Mouse (Mus musculus) myocyte (in vitro differentiated cells): ENCODE measurements around the gene Wfdc11. TPM values are rescaled to one million over a fixed set of nuclear protein-coding genes. Genes with fewer than 3 reads are reported as not detected.

Source experiments
- H3K27me3 ChIP-seq: one replicate; pipeline ENCODE4 v1.6.1; 2011; ENCODE audit not compliant: control insufficient read depth, insufficient read depth, insufficient read length
- H3K36me3 ChIP-seq: one replicate; pipeline ENCODE4 v1.6.1; 2011; ENCODE audit not compliant: control insufficient read depth, insufficient read depth
- H3K4me2 ChIP-seq: one replicate; pipeline ENCODE4 v1.6.1; 2011; ENCODE audit warnings: low read depth, control low read depth
- H3K4me3 ChIP-seq: one replicate; pipeline ENCODE4 v1.5.1; 2011; ENCODE audit warnings: mild to moderate bottlenecking, control low read depth, moderate library complexity
- H3K79me2 ChIP-seq: one replicate; pipeline ENCODE4 v1.6.1; 2011; ENCODE audit not compliant: control insufficient read depth, insufficient read depth
- H3ac ChIP-seq: one replicate; pipeline ENCODE4 v1.6.1; 2011; ENCODE audit not compliant: control insufficient read depth, insufficient read length
- CEBPB ChIP-seq: IDR thresholded peaks from 2 replicates; pipeline ENCODE4 v1.6.1; 2011; ENCODE audit warnings: mild to moderate bottlenecking, moderate library complexity; ENCODE audit not compliant: poor library complexity, insufficient read depth, severe bottlenecking
- E2F4 ChIP-seq: IDR thresholded peaks from one replicate; pipeline ENCODE4 v1.6.1; 2011; ENCODE audit warnings: mild to moderate bottlenecking, control low read depth, moderate library complexity; ENCODE audit not compliant: insufficient read depth
- MAX ChIP-seq: IDR thresholded peaks from one replicate; pipeline ENCODE4 v1.6.1; 2011; ENCODE audit warnings: low read depth, mild to moderate bottlenecking, control low read depth
- MYOD1 ChIP-seq, 3 experiments: IDR thresholded peaks; one replicate each; pipeline ENCODE4 v1.6.1; 2011; ENCODE audit warnings: control low read depth in 2 of 3, low read depth in 2 of 3, mild to moderate bottlenecking in 2 of 3, moderate library complexity in 1 of 3; ENCODE audit not compliant: insufficient read length in 2 of 3, control insufficient read depth in 1 of 3
- MYOG ChIP-seq, 3 experiments: IDR thresholded peaks; one replicate each; pipeline ENCODE4 v1.6.1; 2011; ENCODE audit warnings: control low read depth in 2 of 3, low read depth in 2 of 3, mild to moderate bottlenecking in 2 of 3; ENCODE audit not compliant: insufficient read length in 2 of 3, control insufficient read depth in 1 of 3, insufficient read depth in 1 of 3
- POLR2A ChIP-seq: IDR thresholded peaks from one replicate; pipeline ENCODE4 v1.6.1; 2011; ENCODE audit warnings: low read depth, mild to moderate bottlenecking, control low read depth, moderate library complexity; ENCODE audit not compliant: insufficient read length
- POLR2AphosphoS2 ChIP-seq: IDR thresholded peaks from one replicate; pipeline ENCODE4 v1.6.1; 2011; ENCODE audit warnings: low read depth, control low read depth; ENCODE audit not compliant: insufficient read length
- REST ChIP-seq: IDR thresholded peaks from one replicate; pipeline ENCODE4 v1.6.1; 2011; ENCODE audit warnings: mild to moderate bottlenecking, control low read depth, moderate library complexity; ENCODE audit not compliant: insufficient read depth, insufficient read length
- SRF ChIP-seq: IDR thresholded peaks from one replicate; pipeline ENCODE4 v1.6.1; 2011; ENCODE audit warnings: low read depth; ENCODE audit not compliant: control insufficient read depth, insufficient read length
- TCF12 ChIP-seq: IDR thresholded peaks from one replicate; pipeline ENCODE4 v1.6.1; 2011; ENCODE audit warnings: mild to moderate bottlenecking, control low read depth; ENCODE audit not compliant: poor library complexity, insufficient read depth, severe bottlenecking
- TCF3 ChIP-seq: IDR thresholded peaks from one replicate; pipeline ENCODE4 v1.6.1; 2011; ENCODE audit warnings: low read depth, control low read depth; ENCODE audit not compliant: insufficient read length
- USF1 ChIP-seq: IDR thresholded peaks from one replicate; pipeline ENCODE4 v1.6.1; 2011; ENCODE audit warnings: low read depth, mild to moderate bottlenecking, control low read depth, moderate library complexity
- polyA plus RNA-seq: library from polyadenylated mRNA; unstranded; fragments of >200 nt; fragmentation: generic; extraction: Trizol; gene quantifications from one replicate; pipeline ENCODE4 v1.2.1, GENCODE M21; 2012; ENCODE audit warnings: missing spikeins

Wfdc11 gene
- polyA plus RNA-seq, 1 experiment = not detected

DNA sequence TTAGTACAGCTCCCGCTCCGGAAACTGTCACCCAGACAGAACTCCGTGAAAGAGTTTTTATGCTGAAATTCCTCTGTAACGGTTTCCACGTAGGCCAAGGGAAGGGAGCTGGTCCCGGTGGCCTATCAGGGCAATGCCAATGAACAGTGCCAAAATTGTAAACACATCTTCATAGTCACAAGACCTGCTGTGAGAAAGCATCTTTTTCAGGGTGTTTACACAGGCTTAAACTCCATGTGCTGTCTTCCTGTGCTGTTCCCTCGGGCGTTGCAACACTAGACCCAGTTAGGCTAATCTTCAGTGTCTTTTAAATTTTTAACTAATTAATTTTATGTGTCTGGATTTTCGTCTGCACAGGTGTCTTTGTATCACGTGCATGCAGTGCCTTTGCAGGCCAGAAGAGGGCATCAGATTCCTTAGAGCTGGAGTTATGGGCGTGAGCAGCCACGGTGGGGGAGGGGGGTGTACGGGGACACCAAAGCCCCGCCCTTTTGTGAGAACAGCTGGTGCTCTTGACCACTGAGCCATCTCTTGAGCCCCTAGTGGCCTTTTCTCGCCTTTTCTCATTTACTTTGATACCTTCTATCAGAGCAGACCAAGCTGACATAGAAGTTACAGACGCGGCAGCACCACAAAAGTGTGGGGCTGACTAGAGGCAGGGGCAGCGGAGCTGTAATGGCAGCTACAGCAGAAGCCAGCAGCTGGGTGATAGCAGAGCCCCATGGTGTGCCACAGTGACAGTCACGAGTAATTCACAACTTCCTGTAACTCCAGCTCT lies 5.2 kb upstream of the Wfdc11 start:
- Histone ChIP-seq H3K4me2 (no peak overlapping the region), H3K4me3 (no peak overlapping the region), H3K27me3 (peaks cover 3% of the 10 kb centered on the region), H3ac (no peak overlapping the region), H3K36me3 (no peaks in the 10 kb centered on the region), H3K79me2 (no peaks in the 10 kb centered on the region)
- TF ChIP-seq POLR2AphosphoS2 = no peak
- no peak for TF ChIP-seq TCF3
- no peak for TF ChIP-seq E2F4
- TF ChIP-seq MAX = no peak
- no peak for TF ChIP-seq REST
- no peak for TF ChIP-seq USF1
- no peak for TF ChIP-seq POLR2A
- TF ChIP-seq MYOD1 (IDR thresholded peaks at IDR 0.05; ENCODE audit: control insufficient read depth in 1 of 3, insufficient read length in 2 of 3, low read depth in 2 of 3) = no peak
- TF ChIP-seq SRF = no peak
- TF ChIP-seq MYOG (IDR thresholded peaks at IDR 0.05; ENCODE audit: control insufficient read depth in 1 of 3, insufficient read depth in 1 of 3, insufficient read length in 2 of 3, low read depth in 2 of 3) = no peak
- TF ChIP-seq CEBPB = no peak
- TF ChIP-seq TCF12 = no peak

- Histone ChIP-seq H3K36me3 (no peaks in the 10 kb centered on the region), H3K4me2 (no peak overlapping the region), H3K27me3 (no peaks in the 10 kb centered on the region), H3K4me3 (no peak overlapping the region), H3K79me2 (no peaks in the 10 kb centered on the region), H3ac (no peak overlapping the region)
- TF ChIP-seq POLR2A (no peak), USF1 (no peak), REST (no peak), MAX (no peak), POLR2AphosphoS2 (no peak), MYOD1 (IDR thresholded peaks at IDR 0.05; ENCODE audit: control insufficient read depth in 1 of 3, insufficient read length in 2 of 3, low read depth in 2 of 3) (no peak), E2F4 (no peak), CEBPB (no peak), SRF (no peak), TCF12 (no peak), TCF3 (no peak)
These were observed 3.2 kb upstream of the Wfdc11 start for GRCm38 (mm10) chr2:164676916-164677685.

DNA sequence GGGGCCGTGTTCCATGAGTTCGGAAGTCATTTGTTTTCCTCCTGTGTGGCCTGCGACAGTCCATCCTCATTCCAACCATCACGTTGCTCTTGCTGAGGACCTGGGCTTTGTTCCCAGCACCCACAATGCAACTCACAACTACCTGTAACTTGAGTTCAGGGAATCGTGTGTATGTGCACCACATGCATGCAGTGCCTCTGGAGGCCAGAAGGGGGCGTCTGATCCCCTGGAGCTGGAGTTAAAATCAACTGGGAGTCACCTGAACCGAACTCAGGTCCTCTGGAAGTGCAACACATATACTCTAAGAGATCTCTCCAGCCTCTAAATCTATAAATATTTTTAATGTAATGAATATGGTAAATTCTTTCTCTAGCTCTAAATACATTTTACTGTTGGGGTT lies 2.2 kb upstream of the Wfdc11 start:
- Histone ChIP-seq H3K27me3 (no peaks in the 10 kb centered on the region), H3K4me3 (no peak overlapping the region), H3K79me2 (no peaks in the 10 kb centered on the region), H3K4me2 (no peak overlapping the region), H3ac (no peak overlapping the region), H3K36me3 (no peaks in the 10 kb centered on the region)
- TF ChIP-seq CEBPB (no peak), MYOD1 (IDR thresholded peaks at IDR 0.05; ENCODE audit: control insufficient read depth in 1 of 3, insufficient read length in 2 of 3, low read depth in 2 of 3) (no peak), MYOG (IDR thresholded peaks at IDR 0.05; ENCODE audit: control insufficient read depth in 1 of 3, insufficient read depth in 1 of 3, insufficient read length in 2 of 3, low read depth in 2 of 3) (no peak), MAX (no peak), POLR2A (no peak), REST (no peak), E2F4 (no peak), USF1 (no peak), SRF (no peak), POLR2AphosphoS2 (no peak)

DNA sequence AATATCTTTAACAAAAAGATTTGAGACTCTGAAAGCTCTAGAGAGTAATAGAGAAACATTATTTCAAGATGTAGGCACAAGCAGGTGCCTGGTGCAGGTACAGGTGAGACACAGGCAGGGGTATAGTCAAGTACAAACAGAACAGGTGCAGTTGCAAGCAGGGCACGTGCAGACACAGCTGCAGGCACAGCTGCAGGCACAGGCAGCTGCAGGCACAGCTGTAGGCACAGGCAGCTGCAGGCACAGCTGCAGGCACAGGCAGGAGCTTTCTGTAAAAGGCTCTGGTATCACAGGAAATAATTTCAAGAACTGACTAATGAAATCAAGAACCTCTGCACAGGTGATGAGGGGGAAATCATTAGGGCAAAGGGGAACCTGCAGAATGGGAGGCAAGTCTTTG lies 2.9 kb downstream of the Wfdc11 start:
- no peaks in the 10 kb centered on the region for H3K79me2 ChIP-seq
- TF ChIP-seq MYOD1 (IDR thresholded peaks at IDR 0.05; ENCODE audit: control insufficient read depth in 1 of 3, insufficient read length in 2 of 3, low read depth in 2 of 3) (peak in 1 of 3 experiments; percentile 80), TCF3 (peak; percentile 56), POLR2A (no peak), MYOG (IDR thresholded peaks at IDR 0.05; ENCODE audit: control insufficient read depth in 1 of 3, insufficient read depth in 1 of 3, insufficient read length in 2 of 3, low read depth in 2 of 3) (peak in 2 of 3 experiments; percentile 55 to 83), TCF12 (no peak), MAX (no peak), REST (no peak), POLR2AphosphoS2 (no peak), CEBPB (no peak), SRF (no peak), E2F4 (no peak), USF1 (no peak)
- no peaks in the 10 kb centered on the region for H3K27me3 ChIP-seq
- H3K4me2 ChIP-seq = no peak overlapping the region
- H3ac ChIP-seq = no peak overlapping the region
- no peak overlapping the region for H3K4me3 ChIP-seq
- no peaks in the 10 kb centered on the region for H3K36me3 ChIP-seq
